Mouse (Mus musculus): ENCODE data around the gene Ercc8.

Gene Ercc8

GRCm38 (mm10) chr13:108157732-108158464 lies 633 bp upstream of the Ercc8 start:
- no peak for DNase-seq

- no peak for DNase-seq
Measured at GRCm38 (mm10) chr13:108159241-108159575, 677 bp downstream of the Ercc8 start.

DNA sequence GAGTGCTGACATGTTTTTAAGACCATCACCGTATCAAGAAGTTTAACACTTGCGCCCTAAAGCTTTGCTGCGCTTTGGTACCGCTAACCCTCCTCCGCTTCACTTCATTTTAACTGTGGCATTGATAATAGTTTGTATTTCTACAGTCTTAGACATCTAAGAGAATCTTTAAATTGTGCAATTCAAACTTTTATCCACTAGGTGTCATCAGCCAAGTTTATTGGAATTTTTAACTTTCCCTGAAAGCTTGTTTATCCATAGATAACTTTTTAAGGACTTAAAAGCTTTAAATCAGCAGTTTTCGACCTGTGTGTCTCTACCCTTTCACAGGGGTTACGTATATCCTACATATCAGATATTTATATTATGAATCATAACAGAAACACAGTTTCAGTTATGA lies 1.4 kb downstream of the Ercc8 start:
- DNase-seq, result no peak

- DNase-seq, result no peak
Measured at GRCm38 (mm10) chr13:108163912-108164311, 5.4 kb downstream of the Ercc8 start.

DNA sequence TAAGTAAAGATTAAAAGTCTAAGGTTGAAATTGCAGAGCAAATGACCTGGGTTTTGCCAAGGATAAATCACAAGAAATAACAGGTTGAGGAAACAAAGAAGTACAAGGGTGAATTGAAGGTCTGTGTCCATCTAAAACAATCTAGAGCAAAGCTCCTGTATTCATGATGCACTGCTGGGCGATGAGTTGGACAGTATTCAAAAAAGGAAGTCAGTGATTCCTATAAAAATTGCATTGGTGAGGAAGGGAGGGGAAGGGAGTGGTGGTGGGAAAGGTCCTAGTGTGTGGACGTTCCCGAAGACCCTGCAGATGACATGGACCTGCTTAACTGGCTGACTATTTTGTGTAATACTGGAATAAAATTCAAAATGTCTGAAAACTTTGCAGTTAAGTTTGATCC lies 6.1 kb downstream of the Ercc8 start:
- no peak for DNase-seq

DNA sequence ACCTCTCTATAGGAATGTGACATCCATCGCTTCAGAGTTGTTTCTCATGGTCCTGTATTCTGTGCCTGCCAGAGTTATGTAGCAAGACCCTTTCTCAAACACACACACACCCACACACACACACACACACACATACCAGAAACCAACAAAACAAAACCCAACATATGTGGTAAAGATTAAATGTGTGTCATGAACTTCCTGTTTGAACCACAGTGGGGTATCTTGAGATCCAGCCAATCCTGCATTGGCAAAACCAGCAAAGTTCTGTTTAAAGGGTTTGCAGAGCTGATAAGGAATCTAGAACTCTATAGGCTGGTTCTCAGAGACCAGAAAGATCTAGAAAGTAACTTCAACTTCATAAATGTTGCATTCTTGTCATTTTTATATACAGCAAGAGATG lies 11.5 kb downstream of the Ercc8 start:
- no peak for DNase-seq

DNA sequence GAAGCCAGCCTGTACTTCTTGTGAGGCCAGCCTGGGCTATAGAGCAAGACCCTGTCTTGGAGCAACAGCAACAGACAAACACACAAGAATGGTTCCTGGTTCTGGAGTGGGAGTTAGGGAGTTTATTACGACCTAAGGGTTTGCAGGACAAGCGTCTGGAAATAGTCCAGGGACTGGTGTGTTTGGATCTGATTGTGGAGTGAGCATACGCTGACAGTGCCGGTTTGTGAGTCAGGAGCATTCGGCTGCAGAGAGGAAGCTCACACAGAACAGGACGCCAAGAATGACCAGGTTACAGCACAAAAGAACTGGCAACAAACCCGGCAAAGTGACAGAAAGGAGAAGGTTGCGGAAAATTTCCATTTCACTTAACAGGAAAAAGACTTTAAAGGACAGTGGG lies 12.0 kb downstream of the Ercc8 start:
- DNase-seq, result no peak

DNA sequence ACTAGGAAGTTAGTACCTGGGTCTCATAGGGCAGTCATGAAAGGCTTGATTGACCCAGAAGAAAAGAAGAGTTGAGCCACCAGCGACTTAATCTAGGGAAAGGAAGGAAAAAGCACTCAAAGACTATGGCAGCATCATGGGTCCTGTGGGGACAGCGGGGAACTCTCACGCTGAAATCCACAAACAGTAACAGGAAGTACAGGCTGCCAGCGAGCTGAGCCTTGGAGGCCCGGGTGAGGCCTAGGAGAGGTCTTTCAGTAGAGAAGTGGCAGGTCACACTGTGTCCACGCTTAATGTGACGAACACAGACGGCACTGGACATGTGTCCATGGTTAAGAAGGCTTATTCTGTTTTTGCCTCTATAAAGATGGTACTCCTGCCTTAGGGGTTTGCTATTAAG lies 21.1 kb downstream of the Ercc8 start:
- DNase-seq, result no peak

- DNase-seq, result no peak
Measured at GRCm38 (mm10) chr13:108180821-108181220, 22.3 kb downstream of the Ercc8 start.

GRCm38 (mm10) chr13:108184743-108185255 lies 26.3 kb downstream of the Ercc8 start:
- DNase-seq, result no peak

GRCm38 (mm10) chr13:108185530-108185929 lies 27.0 kb downstream of the Ercc8 start:
- no peak for DNase-seq

- peak; percentile 14 for DNase-seq
Measured at GRCm38 (mm10) chr13:108187994-108188393, 29.5 kb downstream of the Ercc8 start.

DNA sequence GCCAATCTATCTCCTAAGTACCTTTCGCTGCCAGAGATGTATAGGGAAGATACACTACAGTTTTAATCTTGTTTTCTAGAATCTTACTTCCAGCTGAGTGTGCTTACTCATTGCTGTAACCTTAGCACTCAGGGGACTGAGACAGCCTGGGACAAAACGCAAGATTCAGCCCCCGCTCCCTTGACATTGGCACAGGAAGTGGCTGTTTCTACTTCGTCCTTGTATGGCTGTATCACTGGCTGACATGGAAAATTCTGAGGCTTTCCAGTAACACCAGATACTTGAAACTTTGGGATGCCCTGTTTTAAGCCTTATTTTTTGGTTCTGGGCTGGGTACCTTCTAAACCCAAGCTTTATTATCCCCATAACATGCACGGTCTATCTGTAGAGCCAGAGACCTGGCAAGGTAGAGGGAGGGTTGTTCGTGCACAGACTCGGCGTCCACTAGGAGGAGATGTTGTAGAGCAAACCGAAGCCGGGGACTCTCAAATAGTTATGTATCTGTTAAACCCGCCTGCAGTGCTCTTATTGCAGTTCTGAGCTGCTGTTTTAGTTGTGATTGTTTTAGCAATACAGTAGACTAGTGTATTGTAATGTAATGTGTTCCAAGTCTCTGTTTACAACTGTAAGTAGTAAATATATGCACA lies 32.7 kb downstream of the Ercc8 start:
- DNase-seq, result peak; percentile 77

DNA sequence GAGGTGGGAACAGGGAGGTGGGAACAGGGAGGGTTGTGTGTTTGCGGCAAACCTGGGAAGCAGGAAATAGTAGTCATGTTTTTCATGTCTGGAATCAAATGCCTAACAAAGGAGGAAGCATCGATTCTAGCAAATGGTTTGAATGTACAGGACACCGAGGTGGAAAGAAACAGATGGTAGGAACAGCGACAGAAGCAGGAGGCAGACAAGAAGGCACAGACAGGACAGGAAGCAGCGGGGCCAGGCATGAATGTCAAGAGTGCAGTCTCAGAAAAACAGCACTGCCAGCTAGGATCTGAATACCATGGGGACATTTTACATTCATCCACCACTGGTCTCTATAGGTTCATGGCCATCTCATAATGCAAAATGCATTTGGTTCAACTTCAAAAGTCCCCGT lies 36.9 kb downstream of the Ercc8 start:
- no peak for DNase-seq

DNA sequence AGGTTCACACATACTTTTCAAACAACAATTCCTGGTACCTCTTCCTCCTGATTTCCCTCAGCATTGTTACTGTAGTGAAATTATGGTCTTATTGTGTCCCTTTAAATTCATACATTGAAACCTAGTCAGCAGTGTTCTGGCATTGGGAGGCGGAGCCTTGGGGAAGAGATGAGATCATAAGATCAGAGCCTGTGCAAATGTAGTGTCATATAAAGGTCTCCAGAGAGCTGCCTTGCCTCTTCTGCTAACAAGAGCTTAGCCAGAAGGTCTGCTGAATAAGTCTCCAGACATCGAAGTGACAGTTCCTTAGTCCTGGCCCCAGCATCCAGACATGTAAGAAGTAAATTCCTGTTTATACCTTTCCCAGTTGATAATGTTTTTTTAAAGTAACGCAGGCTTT lies 46.3 kb downstream of the Ercc8 start:
- DNase-seq, result no peak

DNA sequence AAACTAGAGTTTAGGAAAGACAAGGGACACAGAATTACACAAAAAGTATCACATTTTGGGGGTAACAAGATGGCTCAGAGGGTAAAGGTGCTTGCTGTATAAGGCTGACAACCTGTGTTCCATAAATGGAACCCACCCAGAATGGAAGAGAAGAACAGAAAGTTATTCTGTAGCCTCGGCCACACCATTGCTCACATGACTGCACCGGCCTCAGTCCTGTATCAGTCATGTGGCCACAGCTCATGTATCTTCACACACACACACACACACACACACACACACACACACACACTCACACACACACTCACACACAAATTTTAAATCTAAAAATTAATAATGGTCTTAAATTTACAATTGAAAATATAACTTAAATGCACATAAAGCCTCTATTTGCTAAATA lies 48.9 kb downstream of the Ercc8 start:
- DNase-seq, result no peak

DNA sequence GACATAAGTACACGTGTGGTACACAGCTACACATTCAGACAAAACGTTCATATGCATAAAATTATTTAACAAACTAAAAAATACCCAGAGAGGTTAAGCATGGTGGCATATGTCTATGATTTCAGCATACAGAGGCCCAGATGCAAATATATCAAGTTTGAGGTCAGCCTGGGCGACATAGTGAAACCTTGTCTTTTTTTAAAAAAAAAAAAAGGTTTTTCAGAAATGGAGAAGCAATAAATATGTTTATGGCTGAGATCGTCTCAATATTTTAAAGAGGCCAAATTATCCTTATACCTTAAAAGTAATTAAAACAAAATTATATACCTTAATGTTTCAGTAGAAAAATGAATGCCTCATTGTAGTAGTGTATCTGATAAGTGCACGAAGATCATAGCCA lies 49.6 kb downstream of the Ercc8 start:
- no peak for DNase-seq

DNA sequence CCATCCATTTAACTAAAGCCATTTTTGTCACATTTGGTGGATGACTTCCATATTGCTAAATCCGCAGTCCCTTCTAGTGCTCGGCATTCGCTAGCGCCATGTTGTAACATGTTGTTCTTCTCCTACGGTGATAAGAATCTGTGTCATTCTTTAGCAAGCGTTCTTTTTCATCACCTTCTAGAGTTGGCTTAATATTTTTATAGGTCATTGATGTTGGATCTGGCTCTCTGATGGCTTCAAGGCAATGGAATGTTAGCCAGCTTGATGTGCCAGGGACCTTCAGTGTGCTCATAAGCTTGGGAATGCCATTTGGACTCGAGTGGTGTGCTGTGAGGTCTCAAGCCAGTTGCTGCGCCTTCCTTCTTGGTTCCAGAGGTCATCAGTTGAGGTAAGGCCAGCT lies 52.4 kb downstream of the Ercc8 start:
- no peak for DNase-seq

DNA sequence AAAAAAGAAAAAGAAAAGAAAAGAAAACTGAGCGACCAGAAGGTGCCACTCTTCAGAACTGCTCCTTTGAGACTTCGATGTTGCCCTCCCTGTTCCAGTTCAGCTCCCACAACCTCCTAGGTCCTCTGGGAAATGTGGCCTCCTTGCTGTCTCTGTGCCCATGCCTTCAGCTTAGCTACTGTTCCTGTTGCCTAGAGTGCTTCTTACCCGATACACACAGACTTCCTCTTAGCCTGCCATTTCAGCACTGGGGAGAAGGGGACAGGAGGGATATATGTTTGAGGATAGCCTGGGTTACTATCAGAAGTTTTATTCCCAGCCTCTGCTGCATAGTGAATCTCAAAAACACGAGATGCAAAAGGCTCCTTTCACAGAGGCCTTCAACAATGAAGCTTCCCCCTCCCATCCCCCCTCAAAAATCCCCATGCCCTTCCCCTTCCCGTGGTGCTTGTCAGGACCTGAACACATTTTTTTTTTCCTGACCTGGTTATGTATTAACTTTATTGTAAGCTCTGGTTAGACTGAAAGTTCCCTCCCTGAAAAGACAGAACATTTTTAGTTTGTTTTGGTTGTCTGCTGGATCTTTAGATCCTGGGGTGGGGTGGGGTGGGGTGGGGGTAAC lies 54.0 kb downstream of the Ercc8 start:
- peak; percentile 41 for DNase-seq

- DNase-seq, result peak; percentile 93
Measured at GRCm38 (mm10) chr13:108214081-108214484, 55.6 kb downstream of the Ercc8 start, which contains the start of gene Elovl7. TSS of gene Elovl7 (plus strand) at chr13:108214404.

- no peak for DNase-seq
Measured at GRCm38 (mm10) chr13:108214485-108215107, 56.1 kb downstream of the Ercc8 start.

GRCm38 (mm10) chr13:108215231-108215780 lies 56.8 kb downstream of the Ercc8 start:
- DNase-seq, result peak; percentile 34

- DNase-seq, result no peak
Measured at GRCm38 (mm10) chr13:108219773-108220172, 61.2 kb downstream of the Ercc8 start.
